Mouse (Mus musculus) heart, embryonic 11.5 days (tissue): ENCODE results near the gene Arl15. TPM values are rescaled to one million over a fixed set of nuclear protein-coding genes. Genes with fewer than 3 reads are reported as not detected.

Experiments
- ATAC-seq: fragments of 200-750 bp; cut with Nextera tagmentation; replicated peaks from 2 replicates; pipeline ENCODE4 v1.8.0; 2017; ENCODE audit warnings: moderate library complexity; ENCODE audit not compliant: insufficient number of reproducible peaks, low FRiP score, low TSS enrichment
- H3K27ac ChIP-seq: fragments of 300-500 bp; sonication (generic); 2 replicates; pipeline ENCODE4 v1.5.1; 2014; ENCODE audit warnings: mild to moderate bottlenecking, low read depth, low read length
- H3K27me3 ChIP-seq: fragments of 300-500 bp; sonication (generic); 2 replicates; pipeline ENCODE4 v1.6.1; 2014; ENCODE audit warnings: mild to moderate bottlenecking, low read length, mixed read lengths; ENCODE audit not compliant: control insufficient read depth, insufficient read depth
- H3K36me3 ChIP-seq: fragments of 300-500 bp; sonication (generic); 2 replicates; pipeline ENCODE4 v1.6.1; 2014; ENCODE audit warnings: mild to moderate bottlenecking, low read length, moderate library complexity, mixed read lengths; ENCODE audit not compliant: control insufficient read depth, insufficient read depth
- H3K4me1 ChIP-seq: fragments of 300-500 bp; sonication (generic); 2 replicates; pipeline ENCODE4 v1.6.1; 2014; ENCODE audit warnings: low read length; ENCODE audit not compliant: control insufficient read depth, insufficient read depth
- H3K4me2 ChIP-seq: fragments of 300-500 bp; sonication (generic); 2 replicates; pipeline ENCODE4 v1.6.1; 2014; ENCODE audit warnings: mild to moderate bottlenecking, moderate library complexity
- H3K4me3 ChIP-seq: fragments of 300-500 bp; sonication (generic); 2 replicates; pipeline ENCODE4 v1.5.1; 2014; ENCODE audit warnings: low read depth, low read length
- H3K9ac ChIP-seq: fragments of 300-500 bp; sonication (generic); 2 replicates; pipeline ENCODE4 v1.6.1; 2014; ENCODE audit warnings: mild to moderate bottlenecking, low read depth, low read length, moderate library complexity
- H3K9me3 ChIP-seq: fragments of 300-500 bp; sonication (generic); replicated peaks from 2 replicates; pipeline ENCODE4 v1.6.1; 2016; ENCODE audit warnings: low read length; ENCODE audit not compliant: control insufficient read depth
- WGBS: fragments of 180-500 bp; shearing (Covaris S2); extraction: QIAGEN DNeasy Blood & Tissue Kit; methylation state at CpG from one replicate; pipeline ENCODE4 v1.1.7; 2014; ENCODE audit not compliant: insufficient replicate concordance; 5-methylcytosine and 5-hydroxymethylcytosine counted together
- polyA plus RNA-seq: library from polyadenylated mRNA; unstranded; fragments of >200 nt; fragmentation: Nextera tagmentation; extraction: Ambion mirVana; gene quantifications from 2 replicates; pipeline ENCODE4 v1.2.1, GENCODE M21; 2014

Gene Arl15
- polyA plus RNA-seq, 1 experiment from 2014 or later, result 10.1 TPM

DNA sequence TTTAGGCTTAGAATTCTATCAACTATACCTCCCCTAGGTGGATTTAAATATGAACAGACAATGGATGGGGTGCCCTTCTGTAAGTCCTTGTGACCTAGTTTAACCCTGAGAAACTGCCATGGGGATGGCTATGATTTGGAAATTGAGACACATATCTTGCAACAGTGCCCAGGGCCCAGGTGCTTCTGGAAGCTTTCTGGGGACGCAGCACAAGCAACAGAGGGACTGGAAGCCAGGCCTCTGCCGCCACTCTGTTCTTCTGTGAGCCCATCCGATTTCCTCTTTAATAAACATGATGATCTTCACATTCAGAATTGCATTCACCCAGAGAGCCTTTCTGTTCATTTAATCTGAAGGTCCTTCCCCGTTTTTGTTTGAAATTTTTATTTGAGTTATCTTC lies 62.6 kb downstream of the Arl15 start:
- Histone ChIP-seq H3K4me1 (peaks cover 31% of the 10 kb centered on the region), H3K4me3 (no peak overlapping the region), H3K27me3 (no peaks in the 10 kb centered on the region), H3K9me3 (no peaks in the 10 kb centered on the region), H3K4me2 (no peak overlapping the region), H3K9ac (no peak overlapping the region), H3K36me3 (no peaks in the 10 kb centered on the region), H3K27ac (no peak overlapping the region)
- 85% methylated on average over 4 of the region's 4 CpGs for WGBS
- no peak for ATAC-seq

DNA sequence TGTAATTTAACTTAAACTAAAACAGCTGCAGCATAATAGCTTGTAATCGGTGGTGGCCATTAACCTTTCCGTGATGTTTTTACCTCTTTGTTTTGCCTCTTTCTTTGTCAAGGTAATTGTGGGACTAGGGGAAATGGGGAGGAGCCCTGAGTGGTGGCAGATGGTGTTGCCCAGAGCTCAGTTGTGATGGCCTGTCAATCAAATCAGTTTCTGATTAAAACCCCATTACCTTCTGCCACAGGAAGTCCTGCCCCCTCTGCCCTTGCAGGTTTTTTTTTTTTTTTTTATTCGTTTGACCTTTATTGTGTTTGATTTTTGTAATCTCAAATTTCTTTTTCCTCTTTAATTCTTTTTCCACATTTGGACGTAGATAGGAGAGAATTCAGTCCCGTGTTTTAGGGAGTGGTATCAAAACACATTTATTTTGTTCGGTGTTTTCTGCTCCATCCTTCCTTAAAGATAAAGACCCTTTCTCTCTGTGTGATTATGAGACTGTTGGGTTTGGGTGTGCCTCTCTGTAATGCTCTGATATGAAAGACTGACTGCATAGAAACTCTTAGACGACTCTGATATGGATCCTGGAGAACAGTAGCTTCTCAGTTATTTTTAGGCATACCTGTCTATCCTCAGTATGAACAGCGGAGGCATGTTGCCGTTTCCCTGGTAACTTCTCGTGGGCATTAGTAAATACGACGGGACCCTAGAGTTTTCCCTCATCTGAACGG lies 64.5 kb downstream of the Arl15 start:
- Histone ChIP-seq H3K9me3 (no peaks in the 10 kb centered on the region), H3K27ac (no peak overlapping the region; the same call in 1 of the 2 replicates), H3K27me3 (no peaks in the 10 kb centered on the region), H3K9ac (no peak overlapping the region), H3K4me2 (peak overlapping the region; percentile 44), H3K4me1 (peaks cover 31% of the 10 kb centered on the region), H3K4me3 (no peak overlapping the region), H3K36me3 (no peaks in the 10 kb centered on the region)
- ATAC-seq, result no peak; the same call in 1 of the 2 replicates
- 36% methylated on average over 13 of the region's 13 CpGs for WGBS

DNA sequence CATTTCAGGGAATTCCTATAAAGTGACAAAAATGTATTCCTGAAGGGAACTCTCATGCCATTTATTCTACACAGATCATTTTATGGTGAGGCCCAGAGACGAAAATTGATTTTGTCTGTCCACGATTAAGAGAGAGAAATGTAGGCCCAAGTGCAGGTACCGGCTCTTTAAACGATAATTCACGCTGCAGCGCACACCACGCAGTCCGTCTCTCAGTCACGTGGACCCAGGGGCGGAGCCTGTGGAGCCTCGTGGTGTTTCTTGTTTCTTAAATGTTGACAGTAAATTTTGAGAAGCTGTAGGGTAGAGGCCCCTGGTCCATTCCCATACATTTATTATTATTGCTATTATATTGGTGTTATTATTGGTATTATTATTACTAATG lies 65.1 kb downstream of the Arl15 start:
- no peak overlapping the region for H3K9ac ChIP-seq
- H3K27me3 ChIP-seq, result no peaks in the 10 kb centered on the region
- ATAC-seq, result 0 out of 2 replicates have a peak, but pooled peaks have one; percentile 48
- no peaks in the 10 kb centered on the region for H3K36me3 ChIP-seq
- H3K4me1 ChIP-seq, result peaks cover 31% of the 10 kb centered on the region
- 85% methylated on average over 11 of the region's 11 CpGs for WGBS
- no peaks in the 10 kb centered on the region for H3K9me3 ChIP-seq
- H3K4me2 ChIP-seq, result peak overlapping the region; percentile 44
- no peak overlapping the region for H3K27ac ChIP-seq
- H3K4me3 ChIP-seq, result no peak overlapping the region

DNA sequence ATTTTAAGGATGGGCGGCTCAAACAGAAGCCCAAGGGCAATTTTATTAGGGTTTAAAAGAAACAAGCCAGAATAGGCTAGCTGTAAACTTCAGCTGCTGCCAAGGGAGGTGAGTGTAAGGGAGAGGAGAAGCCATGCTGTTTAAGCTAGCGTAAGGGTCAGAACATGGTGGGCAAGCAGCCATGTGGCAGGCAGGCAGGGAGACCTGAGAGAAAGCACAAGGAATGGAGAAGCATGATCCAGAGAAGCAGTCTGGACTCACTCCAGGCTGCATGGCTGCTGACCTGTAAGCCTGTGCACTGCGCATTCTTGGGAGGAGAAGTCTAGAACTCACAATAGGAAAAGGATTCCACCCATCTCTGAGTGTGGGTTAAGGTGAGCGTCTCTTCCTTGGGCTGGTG lies 66.5 kb downstream of the Arl15 start:
- Histone ChIP-seq H3K4me1 (peaks cover 19% of the 10 kb centered on the region), H3K36me3 (no peaks in the 10 kb centered on the region), H3K27me3 (no peaks in the 10 kb centered on the region), H3K9ac (no peak overlapping the region), H3K4me3 (no peak overlapping the region), H3K9me3 (no peaks in the 10 kb centered on the region), H3K4me2 (no peak overlapping the region), H3K27ac (no peak overlapping the region)
- WGBS, result 88% methylated on average over 4 of the region's 4 CpGs
- ATAC-seq, result no peak

DNA sequence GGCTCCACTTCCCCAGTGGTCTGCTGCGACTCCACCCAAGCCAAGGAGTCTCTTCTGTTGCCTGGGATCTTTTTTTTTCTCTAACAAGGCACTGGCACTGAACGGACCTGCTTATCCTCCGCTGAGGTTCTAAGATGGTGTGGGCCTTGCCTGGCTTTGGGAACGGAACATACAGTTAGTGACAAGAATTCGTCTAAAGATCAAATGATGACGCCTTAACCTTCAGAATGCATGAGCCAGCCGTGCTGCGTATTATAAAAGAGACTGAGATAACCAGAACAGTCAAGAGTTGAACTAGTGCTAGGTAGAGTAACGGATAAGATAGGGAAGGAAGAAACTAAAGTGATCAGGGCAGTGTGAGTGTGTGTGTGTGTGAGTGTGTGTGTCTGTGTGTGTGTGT lies 66.9 kb downstream of the Arl15 start:
- Histone ChIP-seq H3K4me1 (peaks cover 19% of the 10 kb centered on the region), H3K9ac (no peak overlapping the region), H3K4me2 (no peak overlapping the region), H3K4me3 (no peak overlapping the region), H3K27ac (no peak overlapping the region), H3K27me3 (no peaks in the 10 kb centered on the region), H3K9me3 (no peaks in the 10 kb centered on the region), H3K36me3 (no peaks in the 10 kb centered on the region)
- ATAC-seq, result no peak
- 68% methylated on average over 9 of the region's 9 CpGs for WGBS

DNA sequence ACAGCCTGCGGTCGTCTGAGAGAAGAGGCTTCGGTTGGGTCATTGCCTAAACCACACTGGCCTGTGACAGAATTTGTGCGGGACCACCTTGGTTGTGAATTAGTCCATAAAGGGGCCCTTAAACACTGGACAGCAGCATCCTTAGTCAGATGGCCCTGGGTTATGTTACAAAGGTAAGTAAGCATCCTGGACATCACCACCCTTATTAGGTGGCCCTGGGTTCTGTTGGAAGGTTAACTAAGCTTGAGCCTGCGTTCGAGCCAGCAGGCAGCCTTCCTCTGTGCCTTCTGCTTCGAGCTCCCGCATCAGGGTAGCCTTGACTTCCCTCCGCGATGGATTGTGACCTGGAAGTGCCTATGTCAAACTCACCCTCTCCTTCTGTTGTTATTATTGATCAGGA lies 68.6 kb downstream of the Arl15 start:
- Histone ChIP-seq H3K4me1 (peaks cover 19% of the 10 kb centered on the region), H3K9ac (no peak overlapping the region), H3K27me3 (no peaks in the 10 kb centered on the region), H3K27ac (no peak overlapping the region), H3K4me3 (no peak overlapping the region), H3K4me2 (no peak overlapping the region), H3K36me3 (no peaks in the 10 kb centered on the region), H3K9me3 (no peaks in the 10 kb centered on the region)
- no peak for ATAC-seq
- 79% methylated on average over 10 of the region's 10 CpGs for WGBS

DNA sequence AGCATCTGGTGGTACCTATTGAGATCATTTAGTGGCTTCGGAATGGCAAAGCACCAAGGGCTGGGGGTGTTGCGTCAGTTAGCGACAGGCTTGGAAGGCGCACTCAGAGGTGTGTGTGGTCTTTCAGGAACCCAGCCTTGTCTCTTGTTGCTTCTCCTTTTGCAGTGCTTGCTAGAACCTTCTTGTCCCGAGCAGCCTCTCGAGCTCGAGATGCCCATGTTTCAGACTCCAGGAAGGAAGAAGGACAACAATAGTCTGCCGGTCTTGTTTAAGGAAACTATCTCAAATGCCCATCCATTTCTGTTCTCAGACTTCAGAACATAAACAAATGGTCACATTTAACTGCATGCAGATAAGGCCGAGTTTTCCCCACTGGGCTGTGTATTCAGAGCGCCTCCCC lies 69.4 kb downstream of the Arl15 start:
- no peaks in the 10 kb centered on the region for H3K9me3 ChIP-seq
- H3K9ac ChIP-seq, result no peak overlapping the region
- no peaks in the 10 kb centered on the region for H3K36me3 ChIP-seq
- H3K27me3 ChIP-seq, result no peaks in the 10 kb centered on the region
- ATAC-seq, result no peak
- peaks cover 17% of the 10 kb centered on the region for H3K4me1 ChIP-seq
- H3K27ac ChIP-seq, result no peak overlapping the region
- 50% methylated on average over 10 of the region's 10 CpGs for WGBS
- H3K4me2 ChIP-seq, result no peak overlapping the region
- no peak overlapping the region for H3K4me3 ChIP-seq

DNA sequence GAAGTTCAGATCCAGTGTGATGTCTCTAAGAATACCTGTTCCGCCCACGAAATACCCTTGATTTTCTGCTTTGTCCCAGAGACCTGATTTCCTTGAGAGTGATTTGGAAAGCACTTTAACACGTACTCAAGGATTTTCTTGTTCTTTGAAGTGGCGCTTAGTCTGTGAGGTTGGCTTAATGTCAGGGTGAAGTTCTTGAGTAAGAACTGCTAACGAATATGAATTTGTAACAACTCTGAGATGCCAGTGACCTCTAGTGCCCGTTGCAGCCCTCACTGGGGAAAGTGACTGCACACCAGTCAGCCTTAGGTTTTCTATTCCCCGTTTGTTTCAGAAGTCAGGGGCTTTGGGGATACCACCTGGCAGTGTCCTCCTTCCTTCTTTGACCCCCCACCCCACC lies 70.0 kb downstream of the Arl15 start:
- no peak for ATAC-seq
- Histone ChIP-seq H3K27ac (no peak overlapping the region), H3K4me1 (peaks cover 11% of the 10 kb centered on the region; the same call in 1 of the 2 replicates), H3K4me2 (no peak overlapping the region), H3K36me3 (no peaks in the 10 kb centered on the region), H3K4me3 (no peak overlapping the region), H3K9ac (no peak overlapping the region), H3K27me3 (no peaks in the 10 kb centered on the region), H3K9me3 (no peaks in the 10 kb centered on the region)
- 57% methylated on average over 7 of the region's 7 CpGs for WGBS

DNA sequence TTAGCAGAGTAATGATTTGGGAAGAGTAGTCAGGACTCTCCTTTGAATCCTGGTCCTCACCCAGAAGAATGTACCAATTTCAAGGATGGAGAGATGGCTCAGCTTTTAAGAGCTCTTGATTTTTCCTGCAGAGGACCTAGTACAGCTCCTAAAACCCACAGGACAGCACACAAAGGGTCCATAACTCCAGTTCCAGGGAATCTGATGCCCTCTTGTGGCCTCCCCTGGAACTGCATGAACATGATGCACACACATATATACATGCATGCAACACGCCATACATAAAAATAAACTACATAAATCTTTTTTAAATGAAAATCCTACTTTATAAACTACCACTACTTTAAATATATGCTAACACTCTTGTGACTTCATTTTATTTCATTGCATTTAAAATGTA lies 70.6 kb downstream of the Arl15 start:
- Histone ChIP-seq H3K9ac (no peak overlapping the region), H3K27ac (no peak overlapping the region), H3K9me3 (no peaks in the 10 kb centered on the region), H3K4me3 (no peak overlapping the region), H3K4me1 (peaks cover 12% of the 10 kb centered on the region; the same call in 1 of the 2 replicates), H3K36me3 (no peaks in the 10 kb centered on the region), H3K27me3 (no peaks in the 10 kb centered on the region), H3K4me2 (no peak overlapping the region)
- no peak for ATAC-seq
- 57% methylated on average over 1 of the region's 1 CpGs for WGBS
